Mouse (Mus musculus) common myeloid progenitor, adult 5-6 weeks (primary cell): ENCODE measurements around the gene Peg3. TPM values are rescaled to one million over a fixed set of nuclear protein-coding genes. Genes with fewer than 3 reads are reported as not detected.
"Not testable (repeated sequence)": the region's sequence is repeated elsewhere in the genome, so short reads cannot be mapped to it uniquely, and the experiment has no call there.

Source experiments
- ATAC-seq: replicated peaks from 2 replicates; pipeline ENCODE4 v1.8.0; 2016; ENCODE audit warnings: low read depth, mild to moderate bottlenecking, moderate TSS enrichment, inconsistent platforms; ENCODE audit not compliant: poor library complexity, severe bottlenecking
- total RNA-seq: library from RNA; stranded (forward); fragments of 200-1000, 187-1606 nt; gene quantifications from 2 replicates; pipeline ENCODE4 v1.2.3, GENCODE M21; 2017

Peg3 gene
- not detected in 2 replicates for total RNA-seq

GRCm38 (mm10) chr7:6730241-6730640 lies at the start of gene Peg3, which contains the start of gene Usp29:
TSS of gene Peg3 (minus strand) at chr7:6730431.
TSS of gene Usp29 (plus strand) at chr7:6730578.
- 0 out of 2 replicates have a peak, but pooled peaks have one; percentile 22 for ATAC-seq

GRCm38 (mm10) chr7:6779172-6779571 lies 48.9 kb upstream of the Peg3 start:
- no peak for ATAC-seq

GRCm38 (mm10) chr7:6777689-6778088 lies 47.5 kb upstream of the Peg3 start:
- ATAC-seq, result no peak

- ATAC-seq, result no peak
These were observed 46.9 kb upstream of the Peg3 start for GRCm38 (mm10) chr7:6777107-6777506.

- ATAC-seq, result no peak
These were observed 46.3 kb upstream of the Peg3 start for GRCm38 (mm10) chr7:6776314-6777059.

- not testable (repeated sequence) for ATAC-seq
These were observed 43.7 kb upstream of the Peg3 start for GRCm38 (mm10) chr7:6773865-6774413.

- ATAC-seq, result no peak
These were observed 40.1 kb upstream of the Peg3 start for GRCm38 (mm10) chr7:6770286-6770685.

GRCm38 (mm10) chr7:6765240-6765639 lies 35.0 kb upstream of the Peg3 start:
- no peak for ATAC-seq

GRCm38 (mm10) chr7:6760170-6760569 lies 29.9 kb upstream of the Peg3 start:
- no peak for ATAC-seq

- ATAC-seq, result no peak
These were observed 29.5 kb upstream of the Peg3 start for GRCm38 (mm10) chr7:6759698-6760097.

GRCm38 (mm10) chr7:6756777-6757291 lies 26.6 kb upstream of the Peg3 start:
- ATAC-seq, result no peak

- no peak for ATAC-seq
These were observed 23.2 kb upstream of the Peg3 start for GRCm38 (mm10) chr7:6753440-6753839.

GRCm38 (mm10) chr7:6749196-6749595 lies 19.0 kb upstream of the Peg3 start:
- no peak for ATAC-seq

- no peak for ATAC-seq
These were observed 14.2 kb upstream of the Peg3 start for GRCm38 (mm10) chr7:6744281-6744904.

GRCm38 (mm10) chr7:6736060-6736459 lies 5.8 kb upstream of the Peg3 start:
- ATAC-seq, result no peak

- ATAC-seq, result no peak
These were observed 1.7 kb upstream of the Peg3 start for GRCm38 (mm10) chr7:6731930-6732329.

- ATAC-seq, result no peak
These were observed 1.1 kb upstream of the Peg3 start for GRCm38 (mm10) chr7:6731373-6731772.

GRCm38 (mm10) chr7:6730801-6731200 lies 570 bp upstream of the Peg3 start:
- ATAC-seq, result no peak

- peak; percentile 79 for ATAC-seq
These were observed 992 bp downstream of the Peg3 start for GRCm38 (mm10) chr7:6729061-6729817.

- ATAC-seq, result no peak
These were observed 1.8 kb downstream of the Peg3 start for GRCm38 (mm10) chr7:6728263-6728931.
